Mouse (Mus musculus) G1E (cell line): ENCODE measurements around the gene Foxn4. TPM values are rescaled to one million over a fixed set of nuclear protein-coding genes. Genes with fewer than 3 reads are reported as not detected.

ENCODE experiments used
- ATAC-seq: 2 replicates; pipeline ENCODE4 v1.8.0; 2016; ENCODE audit warnings: mild to moderate bottlenecking; ENCODE audit not compliant: insufficient number of reproducible peaks, poor library complexity, low FRiP score, severe bottlenecking; ENCODE audit errors: extremely low read depth
- DNase-seq: peaks from one replicate; pipeline ENCODE4 v3.0.0; 2012; ENCODE audit warnings: low spot score
- H3K27me3 ChIP-seq: 2 replicates; pipeline ENCODE4 v1.6.1; 2012; ENCODE audit warnings: mild to moderate bottlenecking, low read length, inconsistent platforms; ENCODE audit not compliant: insufficient read depth
- H3K36me3 ChIP-seq: replicated peaks from 2 replicates; pipeline ENCODE3; 2012; ENCODE audit warnings: mild to moderate bottlenecking, inconsistent platforms
- H3K4me1 ChIP-seq: 2 replicates; pipeline ENCODE4 v1.6.1; 2012; ENCODE audit warnings: low read depth, low read length, inconsistent platforms, mixed read lengths; ENCODE audit not compliant: insufficient read depth
- H3K4me3 ChIP-seq: 2 replicates; pipeline ENCODE4 v1.5.1; 2012; ENCODE audit warnings: low read depth, mild to moderate bottlenecking, inconsistent platforms, low read length, moderate library complexity, mixed read lengths
- H3K9me3 ChIP-seq: replicated peaks from 2 replicates; pipeline ENCODE4 v1.6.1; 2012; ENCODE audit warnings: inconsistent platforms
- CTCF ChIP-seq: IDR thresholded peaks from 2 replicates; pipeline ENCODE4 v1.5.1; 2012; ENCODE audit warnings: low read depth, low read length, inconsistent platforms, mixed read lengths
- GATA1 ChIP-seq: IDR thresholded peaks from 2 replicates; pipeline ENCODE4 v1.6.1; 2012; ENCODE audit warnings: borderline replicate concordance, low read length, inconsistent platforms, mixed read lengths
- GATA2 ChIP-seq: IDR thresholded peaks from 2 replicates; pipeline ENCODE4 v1.6.1; 2012; ENCODE audit warnings: low read depth, low read length, inconsistent platforms, borderline replicate concordance
- POLR2AphosphoS5 ChIP-seq: IDR thresholded peaks from 2 replicates; pipeline ENCODE4 v1.6.1; 2012; ENCODE audit warnings: low read depth, low read length, inconsistent platforms; ENCODE audit not compliant: insufficient replicate concordance
- TAL1 ChIP-seq: conservative IDR thresholded peaks from 2 replicates; pipeline ENCODE4 v1.6.1; 2012; ENCODE audit warnings: low read depth, low read length, inconsistent platforms, mixed read lengths
- polyA plus RNA-seq: library from polyadenylated mRNA; stranded (reverse); fragments of >175 nt; gene quantifications from 2 replicates; pipeline ENCODE4 v1.2.3, GENCODE M21; 2012
- total RNA-seq, 2 experiments: library from RNA; stranded (forward) in 1 of 2; stranded (reverse) in 1 of 2; fragments of 200-1000 nt in 1 of 2; fragments of >200 nt in 1 of 2; fragmentation: Nextera tagmentation in 1 of 2; gene quantifications; 2 replicates each; pipeline ENCODE4 v1.2.3; 2014 to 2017

Foxn4 gene
- total and polyA plus RNA-seq, 3 experiments = 0.05 TPM; not detected in 2

DNA sequence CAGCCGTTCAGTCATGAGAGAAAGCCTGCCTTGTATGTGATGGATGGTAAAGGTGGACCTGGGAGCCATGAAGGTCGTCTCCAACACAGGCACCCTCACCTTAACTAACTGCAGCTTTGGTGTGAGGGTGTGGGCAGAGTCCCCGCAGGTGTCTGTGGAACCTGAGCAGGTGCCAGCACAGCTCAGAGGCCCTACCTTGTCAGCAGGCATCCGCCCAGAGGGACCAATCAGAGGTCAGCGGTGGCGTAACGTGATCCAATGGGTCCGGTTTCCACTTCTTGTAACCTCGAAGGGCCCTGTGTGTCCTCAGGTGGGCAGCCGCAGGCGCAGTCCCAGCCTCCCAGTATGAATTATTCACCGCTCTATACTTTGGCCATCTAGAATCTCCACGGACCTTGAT is 15.3 kb upstream of the Foxn4 start, which contains the start of gene Myo1h:
Myo1h (plus strand) TSS at position 293 of the 400 bp plus-strand sequence.
- ATAC-seq = no peak
- Histone ChIP-seq H3K4me1 (no peaks in the 10 kb centered on the region), H3K9me3 (no peaks in the 10 kb centered on the region), H3K4me3 (no peak within 1 kb of the TSS), H3K27me3 (peaks cover 5% of the 10 kb centered on the region; the same call in 1 of the 2 replicates), H3K36me3 (no peaks in the 10 kb centered on the region)
- no peak for DNase-seq
- TF ChIP-seq TAL1 (no peak), GATA1 (no peak), POLR2AphosphoS5 (no peak), CTCF (no peak), GATA2 (no peak)

DNA sequence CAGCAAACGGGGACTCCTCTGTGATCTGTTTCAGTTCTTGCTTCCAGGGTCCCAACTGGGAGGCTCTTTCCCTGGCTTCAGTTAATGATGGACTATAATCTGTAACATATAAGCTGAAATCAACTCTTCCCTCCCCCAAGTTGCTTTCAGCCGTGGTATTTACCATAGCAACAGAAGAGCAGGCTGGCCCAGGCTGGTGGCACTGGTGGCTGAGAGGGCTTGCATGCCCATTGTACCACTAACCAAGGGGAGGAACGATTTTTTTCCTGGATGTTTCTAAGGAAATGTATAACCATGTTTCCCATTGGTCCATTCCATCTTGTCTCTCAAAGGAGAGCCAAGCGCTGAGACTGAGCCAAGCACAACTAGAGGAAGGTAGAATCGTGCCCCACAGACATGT is 14.8 kb upstream of the Foxn4 start:
- no peak for DNase-seq
- ATAC-seq = no peak
- H3K4me1 ChIP-seq = no peaks in the 10 kb centered on the region
- no peaks in the 10 kb centered on the region for H3K9me3 ChIP-seq
- no peak overlapping the region for H3K4me3 ChIP-seq
- H3K36me3 ChIP-seq = no peaks in the 10 kb centered on the region
- TF ChIP-seq CTCF = no peak
- no peak for TF ChIP-seq GATA2
- TF ChIP-seq GATA1 = no peak
- no peak for TF ChIP-seq TAL1
- no peak for TF ChIP-seq POLR2AphosphoS5
- peaks cover 5% of the 10 kb centered on the region; the same call in 1 of the 2 replicates for H3K27me3 ChIP-seq

DNA sequence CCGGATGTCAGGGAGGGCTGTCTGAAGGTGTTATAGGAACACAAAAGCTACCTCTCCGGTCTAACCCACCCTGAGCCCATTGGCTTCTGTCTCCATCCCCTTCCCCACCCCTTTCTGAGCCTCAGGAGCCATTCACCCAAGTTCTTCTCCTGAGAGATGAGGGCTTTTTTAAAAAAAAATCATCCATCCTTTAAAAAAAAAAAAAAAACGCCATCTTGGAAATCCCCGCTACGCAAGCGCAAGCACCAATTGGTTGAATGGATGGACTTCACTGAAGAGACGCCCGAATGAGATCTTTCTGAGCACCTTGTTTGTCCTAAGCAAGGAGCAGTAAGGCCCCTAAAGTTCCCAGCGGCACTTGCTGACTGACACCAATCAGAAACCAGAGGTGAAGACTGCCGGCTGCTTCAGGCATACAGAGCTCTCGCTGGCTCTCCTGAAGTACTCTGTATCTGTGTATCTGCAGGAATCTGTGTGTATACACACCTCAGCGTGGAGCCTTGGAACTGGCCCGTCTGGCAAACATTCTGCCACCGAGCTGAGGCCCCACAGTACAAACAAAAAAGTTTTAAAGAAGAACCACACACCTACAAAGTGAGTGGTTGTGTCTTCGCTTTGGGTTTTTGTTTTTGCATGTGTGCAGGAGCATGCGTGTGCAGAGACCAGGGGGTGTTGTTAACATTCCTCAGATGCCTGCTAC is 13.4 kb upstream of the Foxn4 start:
- H3K27me3 ChIP-seq = peaks cover 5% of the 10 kb centered on the region; the same call in 1 of the 2 replicates
- no peaks in the 10 kb centered on the region for H3K9me3 ChIP-seq
- H3K4me1 ChIP-seq = no peaks in the 10 kb centered on the region
- no peak for DNase-seq
- H3K36me3 ChIP-seq = no peaks in the 10 kb centered on the region
- H3K4me3 ChIP-seq = no peak overlapping the region
- TF ChIP-seq GATA1 (no peak), GATA2 (no peak), POLR2AphosphoS5 (no peak), TAL1 (no peak), CTCF (no peak)
- no peak for ATAC-seq

DNA sequence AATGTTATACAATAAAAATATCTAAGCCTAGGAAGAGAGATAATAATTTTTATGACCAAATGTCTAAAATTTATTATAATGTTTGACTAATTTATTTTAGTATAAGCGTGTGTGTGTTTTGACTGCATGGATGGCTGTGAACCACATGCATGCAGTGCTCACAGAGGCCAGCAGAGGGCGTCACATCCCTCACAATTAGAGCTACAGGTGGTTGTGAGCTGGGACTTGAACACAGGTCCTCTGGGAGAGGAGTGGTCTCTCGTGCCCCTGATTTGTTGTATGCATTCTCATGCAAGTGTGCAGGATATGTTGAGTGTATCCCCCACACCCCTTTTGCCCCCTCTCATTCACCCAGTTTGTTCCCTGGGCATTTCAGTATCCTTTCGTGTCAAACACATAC is 12.5 kb upstream of the Foxn4 start:
- no peak for ATAC-seq
- no peak for TF ChIP-seq TAL1
- TF ChIP-seq CTCF = peak; percentile 57; the same call in 1 of the 2 replicates

GRCm38 (mm10) chr5:114285398-114285700 is 11.7 kb upstream of the Foxn4 start:
- Histone ChIP-seq H3K36me3 (no peaks in the 10 kb centered on the region), H3K4me3 (no peak overlapping the region), H3K9me3 (no peaks in the 10 kb centered on the region), H3K27me3 (peaks cover 8% of the 10 kb centered on the region; the same call in 1 of the 2 replicates), H3K4me1 (no peaks in the 10 kb centered on the region)
- TF ChIP-seq CTCF (no peak), TAL1 (no peak), GATA1 (no peak), POLR2AphosphoS5 (no peak), GATA2 (no peak)
- DNase-seq (no peak), ATAC-seq (no peak)

More for the DNA sequence above, 12.5 kb upstream of the Foxn4 start:
- Histone ChIP-seq H3K27me3 (peaks cover 8% of the 10 kb centered on the region; the same call in 1 of the 2 replicates), H3K36me3 (no peaks in the 10 kb centered on the region), H3K4me3 (no peak overlapping the region), H3K9me3 (no peaks in the 10 kb centered on the region), H3K4me1 (no peaks in the 10 kb centered on the region)
- DNase-seq = no peak

- Histone ChIP-seq H3K4me3 (no peak overlapping the region), H3K4me1 (no peaks in the 10 kb centered on the region), H3K9me3 (no peaks in the 10 kb centered on the region), H3K27me3 (peaks cover 8% of the 10 kb centered on the region; the same call in 1 of the 2 replicates), H3K36me3 (no peaks in the 10 kb centered on the region)
- TF ChIP-seq TAL1 (no peak), POLR2AphosphoS5 (no peak), GATA2 (no peak), GATA1 (no peak), CTCF (no peak)
- ATAC-seq (no peak), DNase-seq (no peak)
Observed at GRCm38 (mm10) chr5:114284604-114285397, 11.2 kb upstream of the Foxn4 start.
